Mouse (Mus musculus): Measurements from ENCODE around the gene Smyd3. TPM values are rescaled to one million over a fixed set of nuclear protein-coding genes. Genes with fewer than 3 reads are reported as not detected.
"Not testable (repeated sequence)": the region's sequence is repeated elsewhere in the genome, so short reads cannot be mapped to it uniquely, and the experiment has no call there.

Smyd3 gene
- polyA plus RNA-seq, 1 experiment from 2014 or later: 22.3 TPM

- H3K4me3 ChIP-seq (ENCODE audit: low read depth, low read length): peak within 1 kb of the TSS; percentile 69
- H3K4me1 ChIP-seq (replicated peaks; ENCODE audit: control insufficient read depth, insufficient read depth, low read length): peaks cover 19% of the 10 kb centered on the region
- ATAC-seq (replicated peaks; ENCODE audit: low FRiP score, low TSS enrichment, low read depth): peak; percentile 100
- H3K9me3 ChIP-seq (ENCODE audit: control insufficient read depth, low read length); H3K36me3 ChIP-seq (ENCODE audit: control insufficient read depth, insufficient read depth, low read length); H3K27me3 ChIP-seq (replicated peaks; ENCODE audit: control insufficient read depth, insufficient read depth, low read length): not testable (repeated sequence)
- H3K4me2 ChIP-seq (ENCODE audit: low read length): peak within 1 kb of the TSS; percentile 91
- H3K27ac ChIP-seq (ENCODE audit: low read depth): peak within 1 kb of the TSS; percentile 75
- under 1% methylated on average over 69 of the region's 69 CpGs for WGBS
- H3K9ac ChIP-seq (ENCODE audit: low read length): peak within 1 kb of the TSS; percentile 64
- DNase-seq (ENCODE audit: low spot score): peak; percentile 99
Measured at GRCm38 (mm10) chr1:179545768-179546550, 28.1 kb upstream of the Smyd3 start, which contains the start of the genes Tfb2m and Cnst. Tfb2m (minus strand) TSS chr1:179546267. Cnst (plus strand) TSS chr1:179546370.

- H3K36me3 ChIP-seq (ENCODE audit: control insufficient read depth, insufficient read depth, low read length): peaks cover 35% of the 10 kb centered on the region
Measured at GRCm38 (mm10) chr1:179541502-179541901, 23.7 kb upstream of the Smyd3 start.

GRCm38 (mm10) chr1:179539887-179540286 lies 22.0 kb upstream of the Smyd3 start:
- Histone ChIP-seq H3K27me3 (replicated peaks; ENCODE audit: control insufficient read depth, insufficient read depth, low read length) (no peaks in the 10 kb centered on the region), H3K36me3 (ENCODE audit: control insufficient read depth, insufficient read depth, low read length) (peaks cover 46% of the 10 kb centered on the region), H3K9ac (ENCODE audit: low read length) (no peak overlapping the region), H3K4me3 (ENCODE audit: low read depth, low read length) (no peak overlapping the region), H3K9me3 (ENCODE audit: control insufficient read depth, low read length) (no peaks in the 10 kb centered on the region), H3K4me1 (replicated peaks; ENCODE audit: control insufficient read depth, insufficient read depth, low read length) (peaks cover 2% of the 10 kb centered on the region; the same call in 1 of the 2 replicates), H3K4me2 (ENCODE audit: low read length) (no peak overlapping the region), H3K27ac (ENCODE audit: low read depth) (no peak overlapping the region)
- WGBS: 80% methylated on average over 3 of the region's 3 CpGs
- ATAC-seq (replicated peaks; ENCODE audit: low FRiP score, low TSS enrichment, low read depth) (no peak), DNase-seq (ENCODE audit: low spot score) (no peak)

More at GRCm38 (mm10) chr1:179541502-179541901, 23.7 kb upstream of the Smyd3 start:
- WGBS: 64% methylated on average over 3 of the region's 3 CpGs
- ATAC-seq (replicated peaks; ENCODE audit: low FRiP score, low TSS enrichment, low read depth): no peak
- H3K4me2 ChIP-seq (ENCODE audit: low read length): no peak overlapping the region
- H3K4me1 ChIP-seq (replicated peaks; ENCODE audit: control insufficient read depth, insufficient read depth, low read length): peaks cover 8% of the 10 kb centered on the region
- no peaks in the 10 kb centered on the region for H3K9me3 ChIP-seq (ENCODE audit: control insufficient read depth, low read length)
- no peak overlapping the region for H3K27ac ChIP-seq (ENCODE audit: low read depth)
- no peak overlapping the region for H3K4me3 ChIP-seq (ENCODE audit: low read depth, low read length)
- no peak overlapping the region for H3K9ac ChIP-seq (ENCODE audit: low read length)
- no peaks in the 10 kb centered on the region for H3K27me3 ChIP-seq (replicated peaks; ENCODE audit: control insufficient read depth, insufficient read depth, low read length)
- no peak for DNase-seq (ENCODE audit: low spot score)

GRCm38 (mm10) chr1:179539054-179539453 lies 21.2 kb upstream of the Smyd3 start:
- Histone ChIP-seq H3K27ac (ENCODE audit: low read depth) (no peak overlapping the region), H3K36me3 (ENCODE audit: control insufficient read depth, insufficient read depth, low read length) (peaks cover 54% of the 10 kb centered on the region), H3K4me1 (replicated peaks; ENCODE audit: control insufficient read depth, insufficient read depth, low read length) (no peaks in the 10 kb centered on the region), H3K27me3 (replicated peaks; ENCODE audit: control insufficient read depth, insufficient read depth, low read length) (no peaks in the 10 kb centered on the region), H3K9me3 (ENCODE audit: control insufficient read depth, low read length) (no peaks in the 10 kb centered on the region), H3K4me2 (ENCODE audit: low read length) (no peak overlapping the region), H3K9ac (ENCODE audit: low read length) (no peak overlapping the region), H3K4me3 (ENCODE audit: low read depth, low read length) (no peak overlapping the region)
- WGBS: 95% methylated on average over 3 of the region's 3 CpGs
- ATAC-seq (replicated peaks; ENCODE audit: low FRiP score, low TSS enrichment, low read depth) (no peak), DNase-seq (ENCODE audit: low spot score) (no peak)

GRCm38 (mm10) chr1:179519901-179520300 lies 2.1 kb upstream of the Smyd3 start:
- WGBS: 81% methylated on average over 3 of the region's 3 CpGs
- Histone ChIP-seq H3K4me1 (replicated peaks; ENCODE audit: control insufficient read depth, insufficient read depth, low read length) (no peaks in the 10 kb centered on the region; the same call in 1 of the 2 replicates), H3K9ac (ENCODE audit: low read length) (no peak overlapping the region), H3K4me3 (ENCODE audit: low read depth, low read length) (no peak overlapping the region), H3K27me3 (replicated peaks; ENCODE audit: control insufficient read depth, insufficient read depth, low read length) (no peaks in the 10 kb centered on the region), H3K36me3 (ENCODE audit: control insufficient read depth, insufficient read depth, low read length) (no peaks in the 10 kb centered on the region), H3K27ac (ENCODE audit: low read depth) (no peak overlapping the region), H3K4me2 (ENCODE audit: low read length) (no peak overlapping the region), H3K9me3 (ENCODE audit: control insufficient read depth, low read length) (0 out of 2 replicates have a peak, but pooled peaks cover 3% of the 10 kb centered on the region)
- DNase-seq (ENCODE audit: low spot score) (no peak), ATAC-seq (replicated peaks; ENCODE audit: low FRiP score, low TSS enrichment, low read depth) (no peak)

GRCm38 (mm10) chr1:179516941-179517712 lies 714 bp downstream of the Smyd3 start:
- Histone ChIP-seq H3K4me1 (replicated peaks; ENCODE audit: control insufficient read depth, insufficient read depth, low read length) (no peaks in the 10 kb centered on the region; the same call in 1 of the 2 replicates), H3K4me3 (ENCODE audit: low read depth, low read length) (peak overlapping the region; percentile 80), H3K36me3 (ENCODE audit: control insufficient read depth, insufficient read depth, low read length) (no peaks in the 10 kb centered on the region), H3K4me2 (ENCODE audit: low read length) (peak overlapping the region; percentile 97), H3K27ac (ENCODE audit: low read depth) (0 out of 2 replicates have a peak overlapping the region, but pooled peaks have one; percentile 33), H3K9ac (ENCODE audit: low read length) (peak overlapping the region; percentile 63), H3K27me3 (replicated peaks; ENCODE audit: control insufficient read depth, insufficient read depth, low read length) (no peaks in the 10 kb centered on the region), H3K9me3 (ENCODE audit: control insufficient read depth, low read length) (0 out of 2 replicates have a peak, but pooled peaks cover 3% of the 10 kb centered on the region)
- ATAC-seq (replicated peaks; ENCODE audit: low FRiP score, low TSS enrichment, low read depth) (peak; percentile 75), DNase-seq (ENCODE audit: low spot score) (peak; percentile 69)
- under 1% methylated on average over 21 of the region's 21 CpGs for WGBS

- 76% methylated on average over 7 of the region's 7 CpGs for WGBS
- H3K27ac ChIP-seq (ENCODE audit: low read depth): no peak overlapping the region
Measured at GRCm38 (mm10) chr1:179511895-179512294, 5.9 kb downstream of the Smyd3 start.

GRCm38 (mm10) chr1:179510546-179511340 lies 7.1 kb downstream of the Smyd3 start:
- H3K4me2 ChIP-seq (ENCODE audit: low read length): no peak overlapping the region
- no peak overlapping the region for H3K27ac ChIP-seq (ENCODE audit: low read depth)
- H3K4me3 ChIP-seq (ENCODE audit: low read depth, low read length): no peak overlapping the region
- no peak overlapping the region for H3K9ac ChIP-seq (ENCODE audit: low read length)
- H3K27me3 ChIP-seq (replicated peaks; ENCODE audit: control insufficient read depth, insufficient read depth, low read length): no peaks in the 10 kb centered on the region
- ATAC-seq (replicated peaks; ENCODE audit: low FRiP score, low TSS enrichment, low read depth): no peak
- H3K4me1 ChIP-seq (replicated peaks; ENCODE audit: control insufficient read depth, insufficient read depth, low read length): no peaks in the 10 kb centered on the region
- no peaks in the 10 kb centered on the region for H3K36me3 ChIP-seq (ENCODE audit: control insufficient read depth, insufficient read depth, low read length)
- no peaks in the 10 kb centered on the region for H3K9me3 ChIP-seq (ENCODE audit: control insufficient read depth, low read length)
- 80% methylated on average over 13 of the region's 13 CpGs for WGBS
- no peak for DNase-seq (ENCODE audit: low spot score)

More at GRCm38 (mm10) chr1:179511895-179512294, 5.9 kb downstream of the Smyd3 start:
- Histone ChIP-seq H3K36me3 (ENCODE audit: control insufficient read depth, insufficient read depth, low read length) (no peaks in the 10 kb centered on the region), H3K4me2 (ENCODE audit: low read length) (no peak overlapping the region), H3K9me3 (ENCODE audit: control insufficient read depth, low read length) (no peaks in the 10 kb centered on the region), H3K9ac (ENCODE audit: low read length) (no peak overlapping the region), H3K4me3 (ENCODE audit: low read depth, low read length) (no peak overlapping the region), H3K4me1 (replicated peaks; ENCODE audit: control insufficient read depth, insufficient read depth, low read length) (no peaks in the 10 kb centered on the region; the same call in 1 of the 2 replicates), H3K27me3 (replicated peaks; ENCODE audit: control insufficient read depth, insufficient read depth, low read length) (no peaks in the 10 kb centered on the region)
- DNase-seq (ENCODE audit: low spot score): no peak
- no peak for ATAC-seq (replicated peaks; ENCODE audit: low FRiP score, low TSS enrichment, low read depth)
